Mouse (Mus musculus): ENCODE data around the gene Fam207a. TPM values are rescaled to one million over a fixed set of nuclear protein-coding genes. Genes with fewer than 3 reads are reported as not detected.

Fam207a gene
- polyA plus RNA-seq, 1 experiment from 2014 or later = 43.5 TPM

- H3K4me1 ChIP-seq (replicated peaks) = no peaks in the 10 kb centered on the region
- H3K27ac ChIP-seq (replicated peaks) = no peak overlapping the region
- WGBS = 84% methylated on average over 3 of the region's 3 CpGs
- no peak overlapping the region for H3K4me2 ChIP-seq
- no peak overlapping the region for H3K4me3 ChIP-seq
- no peaks in the 10 kb centered on the region for H3K36me3 ChIP-seq
- no peak overlapping the region for H3K9ac ChIP-seq
- H3K9me3 ChIP-seq = peaks cover 6% of the 10 kb centered on the region; the same call in 1 of the 2 replicates
- ATAC-seq (ENCODE audit: low read depth) = no peak
- H3K27me3 ChIP-seq = no peaks in the 10 kb centered on the region
These were observed 73.8 kb downstream of the Fam207a start for GRCm38 (mm10) chr10:77441812-77442211.

- 66% methylated on average over 19 of the region's 19 CpGs for WGBS
These were observed 74.5 kb downstream of the Fam207a start for GRCm38 (mm10) chr10:77440841-77441755.

DNA sequence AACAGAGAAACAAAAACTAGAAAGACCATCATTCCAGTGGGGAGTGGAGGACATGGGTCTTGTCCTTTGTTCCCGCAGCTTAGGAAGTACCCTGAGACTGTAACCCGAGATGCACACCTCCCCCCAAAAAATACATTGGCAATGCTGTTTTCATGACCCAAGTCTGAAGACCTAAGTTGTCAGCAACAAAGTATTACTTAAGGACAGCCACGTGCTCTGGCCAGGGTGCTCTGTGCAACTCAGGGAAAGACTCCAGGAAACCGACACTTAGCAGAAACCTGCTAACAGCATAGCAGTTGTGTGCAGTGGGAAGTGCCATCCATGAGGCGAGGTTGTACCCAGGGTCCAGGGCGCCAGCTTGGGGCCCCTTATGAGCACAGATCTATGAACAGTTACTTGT, 75.3 kb downstream of the Fam207a start:
- H3K9me3 ChIP-seq = peaks cover 4% of the 10 kb centered on the region; the same call in 1 of the 2 replicates
- no peaks in the 10 kb centered on the region for H3K4me1 ChIP-seq (replicated peaks)
- H3K36me3 ChIP-seq = no peaks in the 10 kb centered on the region
- no peak for ATAC-seq (ENCODE audit: low read depth)
- no peak overlapping the region for H3K4me3 ChIP-seq
- 62% methylated on average over 6 of the region's 6 CpGs for WGBS
- H3K27me3 ChIP-seq = no peaks in the 10 kb centered on the region
- H3K4me2 ChIP-seq = no peak overlapping the region
- H3K9ac ChIP-seq = no peak overlapping the region
- no peak overlapping the region for H3K27ac ChIP-seq (replicated peaks)

More at GRCm38 (mm10) chr10:77440841-77441755, 74.5 kb downstream of the Fam207a start:
- Histone ChIP-seq H3K36me3 (no peaks in the 10 kb centered on the region), H3K4me2 (no peak overlapping the region), H3K4me1 (replicated peaks) (no peaks in the 10 kb centered on the region), H3K27me3 (no peaks in the 10 kb centered on the region), H3K4me3 (no peak overlapping the region), H3K9ac (no peak overlapping the region), H3K9me3 (peaks cover 6% of the 10 kb centered on the region; the same call in 1 of the 2 replicates), H3K27ac (replicated peaks) (no peak overlapping the region)
- no peak for ATAC-seq (ENCODE audit: low read depth)

- Histone ChIP-seq H3K4me1 (replicated peaks) (peaks cover 5% of the 10 kb centered on the region; the same call in 1 of the 2 replicates), H3K27me3 (no peaks in the 10 kb centered on the region), H3K27ac (replicated peaks) (no peak overlapping the region), H3K36me3 (no peaks in the 10 kb centered on the region), H3K4me2 (no peak overlapping the region), H3K9me3 (no peaks in the 10 kb centered on the region), H3K9ac (no peak overlapping the region), H3K4me3 (no peak overlapping the region)
- 43% methylated on average over 3 of the region's 3 CpGs for WGBS
- no peak for ATAC-seq (ENCODE audit: low read depth)
These were observed 76.6 kb downstream of the Fam207a start for GRCm38 (mm10) chr10:77439026-77439425.

- H3K4me2 ChIP-seq = no peak overlapping the region
- no peaks in the 10 kb centered on the region for H3K27me3 ChIP-seq
- no peak for ATAC-seq (ENCODE audit: low read depth)
- H3K36me3 ChIP-seq = no peaks in the 10 kb centered on the region
- no peaks in the 10 kb centered on the region for H3K9me3 ChIP-seq
- H3K4me3 ChIP-seq = no peak overlapping the region
- H3K4me1 ChIP-seq (replicated peaks) = peaks cover 5% of the 10 kb centered on the region; the same call in 1 of the 2 replicates
- H3K27ac ChIP-seq (replicated peaks) = no peak overlapping the region
- no peak overlapping the region for H3K9ac ChIP-seq
- 83% methylated on average over 1 of the region's 1 CpGs for WGBS
These were observed 77.6 kb downstream of the Fam207a start for GRCm38 (mm10) chr10:77438021-77438420.

Other genes starting within 250 kb of the Fam207a start
- gene Adarb1, start 97.5 kb downstream of the Fam207a start, polyA plus RNA-seq (2015; fragmentation: Nextera tagmentation; extraction: Ambion mirVana) = 10.7 and 12.1 TPM in 2 replicates
- gene Itgb2, start 14.5 kb upstream of the Fam207a start, polyA plus RNA-seq (2015; fragmentation: Nextera tagmentation; extraction: Ambion mirVana) = 1.0 TPM in 2 replicates
- gene Pttg1ip, start 65.9 kb upstream of the Fam207a start, polyA plus RNA-seq (2015; fragmentation: Nextera tagmentation; extraction: Ambion mirVana) = 78.9 and 79.7 TPM in 2 replicates
- gene Sumo3, start 90.3 kb upstream of the Fam207a start, polyA plus RNA-seq (2015; fragmentation: Nextera tagmentation; extraction: Ambion mirVana) = 248 and 252 TPM in 2 replicates
- gene Gm49325, start 90.4 kb upstream of the Fam207a start, polyA plus RNA-seq (2015; fragmentation: Nextera tagmentation; extraction: Ambion mirVana) = 2.0 and 8.6 TPM in 2 replicates
- gene Ube2g2, start 106.5 kb upstream of the Fam207a start, polyA plus RNA-seq (2015; fragmentation: Nextera tagmentation; extraction: Ambion mirVana) = 86.8 and 87.9 TPM in 2 replicates
- 0.48 and 2.0 TPM in 2 replicates for gene Tspear, start 170.8 kb upstream of the Fam207a start, polyA plus RNA-seq (2015; fragmentation: Nextera tagmentation; extraction: Ambion mirVana)
- not detected in 2 replicates for gene Gm19402, start 175.0 kb upstream of the Fam207a start, polyA plus RNA-seq (2015; fragmentation: Nextera tagmentation; extraction: Ambion mirVana)
- gene Gm9508, start 181.4 kb upstream of the Fam207a start, polyA plus RNA-seq (2015; fragmentation: Nextera tagmentation; extraction: Ambion mirVana) = not detected in 2 replicates
- gene Gm10272, start 190.8 kb upstream of the Fam207a start, polyA plus RNA-seq (2015; fragmentation: Nextera tagmentation; extraction: Ambion mirVana) = not detected in 2 replicates
- not detected in 2 replicates for gene Gm10024, start 195.7 kb upstream of the Fam207a start, polyA plus RNA-seq (2015; fragmentation: Nextera tagmentation; extraction: Ambion mirVana)
- gene Gm10142, start 200.0 kb upstream of the Fam207a start, polyA plus RNA-seq (2015; fragmentation: Nextera tagmentation; extraction: Ambion mirVana) = not detected in 2 replicates
- not detected in 2 replicates for gene Krtap12-1, start 204.8 kb upstream of the Fam207a start, polyA plus RNA-seq (2015; fragmentation: Nextera tagmentation; extraction: Ambion mirVana)
- gene Gm10100, start 210.7 kb upstream of the Fam207a start, polyA plus RNA-seq (2015; fragmentation: Nextera tagmentation; extraction: Ambion mirVana) = not detected in 2 replicates
- not detected in 2 replicates for gene Gm18596, start 226.9 kb upstream of the Fam207a start, polyA plus RNA-seq (2015; fragmentation: Nextera tagmentation; extraction: Ambion mirVana)
- not detected in 2 replicates for gene Gm9736, start 235.6 kb upstream of the Fam207a start, polyA plus RNA-seq (2015; fragmentation: Nextera tagmentation; extraction: Ambion mirVana)
- not detected in 2 replicates for gene Gm3233, start 243.9 kb upstream of the Fam207a start, polyA plus RNA-seq (2015; fragmentation: Nextera tagmentation; extraction: Ambion mirVana)

Data from neural tube, embryonic 13.5 days (tissue).